Mouse (Mus musculus): ENCODE measurements around the gene Rad1. TPM values are rescaled to one million over a fixed set of nuclear protein-coding genes. Genes with fewer than 3 reads are reported as not detected.

Rad1 gene
- polyA plus RNA-seq, 1 experiment: 16.0 TPM

GRCm38 (mm10) chr15:10460986-10461385 lies 24.8 kb upstream of the Rad1 start:
- WGBS: 93% methylated on average over 12 of the region's 12 CpGs

GRCm38 (mm10) chr15:10463555-10463954 lies 22.3 kb upstream of the Rad1 start:
- no peak overlapping the region for H3K27ac ChIP-seq (ENCODE audit: control insufficient read depth, insufficient read depth, low read length)
- TF ChIP-seq POLR2A (IDR thresholded peaks at IDR 0.05; ENCODE audit: control insufficient read depth, extremely low read depth, insufficient read depth, low read length, poor library complexity) (no peak), CTCF (IDR thresholded peaks at IDR 0.05; ENCODE audit: borderline replicate concordance, control insufficient read depth, extremely low read depth, insufficient read depth, low read length, poor library complexity) (no peak)
- no peaks in the 10 kb centered on the region for H3K27me3 ChIP-seq (ENCODE audit: control insufficient read depth, insufficient read depth, low read length)
- H3K36me3 ChIP-seq (ENCODE audit: control insufficient read depth, insufficient read depth, low read length): peaks cover 29% of the 10 kb centered on the region
- WGBS: 96% methylated on average over 5 of the region's 5 CpGs
- DNase-seq: no peak
- H3K4me1 ChIP-seq (replicated peaks; ENCODE audit: control insufficient read depth, insufficient read depth, low read length): no peaks in the 10 kb centered on the region
- H3K4me3 ChIP-seq (ENCODE audit: control insufficient read depth, insufficient read depth, low read length): no peak overlapping the region

More at GRCm38 (mm10) chr15:10460986-10461385, 24.8 kb upstream of the Rad1 start:
- peaks cover 29% of the 10 kb centered on the region for H3K36me3 ChIP-seq (ENCODE audit: control insufficient read depth, insufficient read depth, low read length)
- TF ChIP-seq POLR2A (IDR thresholded peaks at IDR 0.05; ENCODE audit: control insufficient read depth, extremely low read depth, insufficient read depth, low read length, poor library complexity) (no peak), CTCF (IDR thresholded peaks at IDR 0.05; ENCODE audit: borderline replicate concordance, control insufficient read depth, extremely low read depth, insufficient read depth, low read length, poor library complexity) (no peak)
- H3K4me1 ChIP-seq (replicated peaks; ENCODE audit: control insufficient read depth, insufficient read depth, low read length): no peaks in the 10 kb centered on the region
- DNase-seq: no peak
- H3K27me3 ChIP-seq (ENCODE audit: control insufficient read depth, insufficient read depth, low read length): no peaks in the 10 kb centered on the region
- no peak overlapping the region for H3K4me3 ChIP-seq (ENCODE audit: control insufficient read depth, insufficient read depth, low read length)
- H3K27ac ChIP-seq (ENCODE audit: control insufficient read depth, insufficient read depth, low read length): no peak overlapping the region

- 98% methylated on average over 3 of the region's 3 CpGs for WGBS
- DNase-seq: no peak
- 0 out of 2 replicates have a peak, but pooled peaks cover 6% of the 10 kb centered on the region for H3K4me1 ChIP-seq (replicated peaks; ENCODE audit: control insufficient read depth, insufficient read depth, low read length)
- H3K4me3 ChIP-seq (ENCODE audit: control insufficient read depth, insufficient read depth, low read length): no peak overlapping the region
- TF ChIP-seq POLR2A (IDR thresholded peaks at IDR 0.05; ENCODE audit: control insufficient read depth, extremely low read depth, insufficient read depth, low read length, poor library complexity) (no peak), CTCF (IDR thresholded peaks at IDR 0.05; ENCODE audit: borderline replicate concordance, control insufficient read depth, extremely low read depth, insufficient read depth, low read length, poor library complexity) (no peak)
- no peak overlapping the region for H3K27ac ChIP-seq (ENCODE audit: control insufficient read depth, insufficient read depth, low read length)
- peaks cover 24% of the 10 kb centered on the region for H3K36me3 ChIP-seq (ENCODE audit: control insufficient read depth, insufficient read depth, low read length)
- H3K27me3 ChIP-seq (ENCODE audit: control insufficient read depth, insufficient read depth, low read length): no peaks in the 10 kb centered on the region
Measured at GRCm38 (mm10) chr15:10464678-10465077, 21.1 kb upstream of the Rad1 start.

- Histone ChIP-seq H3K27ac (ENCODE audit: control insufficient read depth, insufficient read depth, low read length) (no peak overlapping the region), H3K4me1 (replicated peaks; ENCODE audit: control insufficient read depth, insufficient read depth, low read length) (0 out of 2 replicates have a peak, but pooled peaks cover 8% of the 10 kb centered on the region), H3K27me3 (ENCODE audit: control insufficient read depth, insufficient read depth, low read length) (no peaks in the 10 kb centered on the region), H3K36me3 (ENCODE audit: control insufficient read depth, insufficient read depth, low read length) (no peaks in the 10 kb centered on the region), H3K4me3 (ENCODE audit: control insufficient read depth, insufficient read depth, low read length) (no peak overlapping the region)
- WGBS: 92% methylated on average over 3 of the region's 3 CpGs
- TF ChIP-seq CTCF (IDR thresholded peaks at IDR 0.05; ENCODE audit: borderline replicate concordance, control insufficient read depth, extremely low read depth, insufficient read depth, low read length, poor library complexity) (no peak), POLR2A (IDR thresholded peaks at IDR 0.05; ENCODE audit: control insufficient read depth, extremely low read depth, insufficient read depth, low read length, poor library complexity) (no peak)
- DNase-seq: no peak
Measured at GRCm38 (mm10) chr15:10468761-10469160, 17.1 kb upstream of the Rad1 start.

GRCm38 (mm10) chr15:10469641-10470150 lies 16.1 kb upstream of the Rad1 start:
- WGBS: under 1% methylated on average over 40 of the region's 40 CpGs
- DNase-seq: peak; percentile 28
- TF ChIP-seq CTCF (IDR thresholded peaks at IDR 0.05; ENCODE audit: borderline replicate concordance, control insufficient read depth, extremely low read depth, insufficient read depth, low read length, poor library complexity) (no peak), POLR2A (IDR thresholded peaks at IDR 0.05; ENCODE audit: control insufficient read depth, extremely low read depth, insufficient read depth, low read length, poor library complexity) (no peak)
- Histone ChIP-seq H3K27me3 (ENCODE audit: control insufficient read depth, insufficient read depth, low read length) (no peaks in the 10 kb centered on the region), H3K4me3 (ENCODE audit: control insufficient read depth, insufficient read depth, low read length) (peak overlapping the region; percentile 79), H3K4me1 (replicated peaks; ENCODE audit: control insufficient read depth, insufficient read depth, low read length) (0 out of 2 replicates have a peak, but pooled peaks cover 8% of the 10 kb centered on the region), H3K27ac (ENCODE audit: control insufficient read depth, insufficient read depth, low read length) (no peak overlapping the region), H3K36me3 (ENCODE audit: control insufficient read depth, insufficient read depth, low read length) (no peaks in the 10 kb centered on the region)

- TF ChIP-seq CTCF (IDR thresholded peaks at IDR 0.05; ENCODE audit: borderline replicate concordance, control insufficient read depth, extremely low read depth, insufficient read depth, low read length, poor library complexity) (no peak), POLR2A (IDR thresholded peaks at IDR 0.05; ENCODE audit: control insufficient read depth, extremely low read depth, insufficient read depth, low read length, poor library complexity) (no peak)
- no peaks in the 10 kb centered on the region for H3K27me3 ChIP-seq (ENCODE audit: control insufficient read depth, insufficient read depth, low read length)
- 5% methylated on average over 76 of the region's 87 CpGs for WGBS
- H3K4me3 ChIP-seq (ENCODE audit: control insufficient read depth, insufficient read depth, low read length): peak within 1 kb of the TSS; percentile 79
- H3K36me3 ChIP-seq (ENCODE audit: control insufficient read depth, insufficient read depth, low read length): peaks cover 1% of the 10 kb centered on the region; the same call in 1 of the 2 replicates
- DNase-seq: peak; percentile 85
- no peak within 1 kb of the TSS for H3K27ac ChIP-seq (ENCODE audit: control insufficient read depth, insufficient read depth, low read length)
- H3K4me1 ChIP-seq (replicated peaks; ENCODE audit: control insufficient read depth, insufficient read depth, low read length): 0 out of 2 replicates have a peak, but pooled peaks cover 8% of the 10 kb centered on the region
Measured at GRCm38 (mm10) chr15:10470151-10470831, 15.5 kb upstream of the Rad1 start, which contains the start of gene Dnajc21. Gene Dnajc21, minus strand, starts transcription at chr15:10470516.

Measured in thymus, adult 2 months (tissue).